Mouse (Mus musculus): Measurements from ENCODE around the gene Parp9.
"Not testable (repeated sequence)": the region's sequence is repeated elsewhere in the genome, so short reads cannot be mapped to it uniquely, and the experiment has no call there.

Parp9 gene

DNA sequence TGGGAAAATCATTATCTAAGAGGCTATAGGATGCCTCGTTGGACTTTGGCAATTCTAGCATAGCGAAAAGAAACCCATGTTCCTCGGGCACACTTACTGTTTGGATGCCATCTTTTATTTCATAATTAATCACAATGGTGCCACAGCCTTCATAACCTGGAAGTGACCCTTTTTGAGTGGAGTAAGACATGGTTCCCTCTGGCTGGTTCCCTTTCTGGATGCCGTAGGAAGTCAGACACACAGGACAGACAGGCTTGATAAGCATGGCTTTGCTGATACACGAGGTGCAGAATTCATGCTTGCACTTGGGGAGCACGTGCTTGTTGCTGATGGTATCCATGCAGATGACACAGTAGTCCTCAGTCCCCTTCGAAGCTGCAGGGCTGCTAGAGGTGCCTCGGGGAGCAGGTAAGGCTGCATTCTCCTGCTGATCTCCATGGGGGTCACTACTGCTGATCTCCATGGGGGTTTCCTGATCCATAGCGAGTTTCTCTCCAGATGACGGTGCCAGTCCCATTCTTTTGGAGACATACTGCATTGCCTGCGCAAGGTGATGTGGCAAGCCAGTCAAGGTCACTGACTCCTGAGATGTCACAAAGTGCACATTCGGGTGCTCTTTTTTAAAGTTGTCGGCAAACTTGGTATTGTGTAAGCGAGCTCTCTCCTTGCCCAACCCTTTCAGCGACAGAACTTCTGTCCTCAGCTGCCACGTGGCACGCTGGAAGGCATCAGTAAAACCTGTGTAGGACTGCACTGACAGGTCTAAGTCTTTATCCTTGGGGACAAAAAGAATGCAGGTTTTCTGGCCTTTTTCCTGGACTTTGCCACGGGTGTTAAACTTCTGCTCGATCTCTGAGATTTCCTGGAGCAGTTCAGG is 5.9 kb upstream of the Parp9 start:
- no peak for DNase-seq (ENCODE audit: low spot score)

DNA sequence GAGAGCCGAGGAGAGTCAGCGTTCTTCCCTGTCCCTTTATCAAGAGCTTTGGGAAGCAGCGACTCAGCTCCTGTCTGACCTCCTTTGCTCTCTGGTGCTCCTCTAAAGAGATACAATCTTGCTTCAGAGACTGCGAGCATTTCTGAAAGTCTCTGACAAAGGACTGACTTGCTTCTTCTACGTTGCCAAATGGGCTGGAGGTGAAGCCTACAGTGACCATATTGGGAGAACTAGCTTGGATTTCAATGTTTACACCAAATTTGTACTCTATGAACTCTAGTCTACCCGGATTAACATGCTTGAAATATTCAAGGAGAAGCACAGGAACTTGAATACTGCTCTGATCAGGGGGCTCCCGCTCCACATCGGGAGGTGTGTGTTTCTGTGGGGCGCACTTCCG is 5.1 kb upstream of the Parp9 start:
- DNase-seq (ENCODE audit: low spot score) = no peak

- DNase-seq (ENCODE audit: low spot score) = no peak
These were observed 991 bp downstream of the Parp9 start for GRCm38 (mm10) chr16:35939261-35939660.

- DNase-seq (ENCODE audit: low spot score) = peak; percentile 75
These were observed 1.4 kb downstream of the Parp9 start for GRCm38 (mm10) chr16:35939690-35940089.

DNA sequence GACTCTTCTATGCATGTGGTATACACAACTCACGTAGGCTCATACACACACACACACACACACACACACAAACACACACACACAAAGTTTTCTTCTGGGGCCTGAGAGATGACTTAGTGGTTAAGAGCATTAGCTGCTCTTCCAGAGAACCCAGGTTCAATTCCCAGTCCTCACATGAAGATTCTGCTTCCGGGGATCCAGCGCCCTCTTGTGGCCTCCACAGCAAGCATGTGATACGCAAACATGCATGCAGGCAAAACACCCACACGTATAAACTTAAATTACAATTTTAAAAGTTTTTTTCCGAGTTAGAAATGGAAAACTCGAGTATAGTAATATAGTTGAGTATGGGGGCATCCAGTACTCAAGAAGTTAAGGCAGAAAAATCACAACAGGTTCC is 3.1 kb downstream of the Parp9 start:
- DNase-seq (ENCODE audit: low spot score) = no peak

DNA sequence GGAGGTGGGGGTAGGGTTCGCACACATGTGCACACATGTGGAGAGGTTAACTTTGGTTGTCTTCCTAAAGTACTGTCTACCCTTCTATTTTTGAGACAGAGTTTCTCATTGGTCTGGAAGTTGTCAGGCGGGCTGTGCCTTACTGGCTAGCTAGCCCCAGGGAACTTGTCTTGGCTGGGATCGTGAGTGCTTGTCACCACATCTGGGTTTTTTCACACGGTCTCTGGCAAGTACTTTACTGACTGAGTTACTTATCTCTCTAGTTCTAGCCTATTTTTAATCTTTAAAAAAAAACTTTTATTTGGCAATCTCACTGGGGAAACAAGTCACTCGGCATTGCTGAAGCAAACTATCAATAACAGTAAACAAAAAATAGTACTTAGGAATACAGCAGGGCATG is 11.0 kb downstream of the Parp9 start:
- no peak for DNase-seq (ENCODE audit: low spot score)

DNA sequence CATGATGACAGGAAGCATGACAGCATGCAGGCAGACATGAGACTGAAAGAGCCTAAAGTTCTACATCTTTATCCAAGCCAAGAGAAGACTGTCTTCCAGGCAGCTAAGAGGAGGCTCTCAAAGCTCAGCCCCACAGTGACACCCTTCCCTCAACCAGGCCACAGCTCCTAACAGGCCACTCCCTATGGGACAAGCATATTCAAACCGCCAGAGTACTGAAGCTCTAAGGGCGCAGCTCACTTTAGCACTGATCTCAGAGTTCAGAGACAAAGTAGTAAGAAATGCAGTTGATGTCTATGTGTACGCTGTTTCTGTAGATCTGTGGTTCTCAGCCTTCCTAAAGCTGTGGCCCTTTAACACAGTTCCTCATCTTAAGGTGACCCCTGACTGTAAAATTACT is 12.9 kb downstream of the Parp9 start:
- no peak for DNase-seq (ENCODE audit: low spot score)

DNA sequence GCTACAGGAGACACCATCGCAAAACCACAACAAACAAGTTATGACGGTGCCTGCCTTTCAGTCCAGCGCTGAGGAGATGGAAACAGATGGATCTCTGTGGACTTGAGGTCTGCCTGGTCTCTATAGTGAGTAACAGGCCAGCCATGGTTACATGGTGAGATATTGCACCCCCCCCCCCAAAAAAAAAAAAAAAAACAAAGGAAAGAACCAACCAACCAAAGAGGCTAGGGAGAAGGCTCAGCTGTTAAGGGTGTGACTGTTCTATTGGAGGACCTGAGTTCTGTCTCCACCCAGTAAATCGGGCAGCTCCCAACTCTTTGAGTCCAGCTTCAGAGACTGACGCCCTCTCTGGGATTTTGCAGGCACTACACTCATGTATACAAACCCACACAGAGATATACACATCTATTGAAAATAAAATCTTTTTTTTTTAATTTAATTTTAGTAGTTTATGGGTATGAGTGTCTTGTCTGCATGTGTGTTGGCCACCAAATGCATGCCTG is 14.4 kb downstream of the Parp9 start:
- no peak for DNase-seq (ENCODE audit: low spot score)

GRCm38 (mm10) chr16:35965991-35966390 is 27.7 kb downstream of the Parp9 start:
- DNase-seq (ENCODE audit: low spot score) = not testable (repeated sequence)

GRCm38 (mm10) chr16:35966411-35967115 is 28.3 kb downstream of the Parp9 start:
- DNase-seq (ENCODE audit: low spot score) = no peak

DNA sequence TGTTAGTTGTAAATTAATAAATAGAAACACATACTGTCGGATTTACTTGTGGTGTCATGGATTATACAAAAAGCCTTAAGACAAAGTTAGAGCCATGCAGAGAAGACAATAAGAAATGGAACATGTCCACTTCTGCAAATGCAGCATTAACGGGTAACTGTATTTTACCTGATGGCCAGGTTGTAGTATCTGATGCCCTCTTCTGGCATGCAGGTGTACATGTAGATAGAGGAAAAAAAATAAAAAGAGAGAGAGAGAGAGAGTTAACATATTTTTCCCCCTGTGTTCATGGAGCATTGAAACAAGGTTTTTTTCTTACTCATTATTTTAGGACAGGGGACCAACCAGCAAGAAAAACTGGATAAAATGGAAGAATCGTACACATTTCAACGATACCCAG is 29.0 kb downstream of the Parp9 start:
- no peak for DNase-seq (ENCODE audit: low spot score)

GRCm38 (mm10) chr16:35968149-35968548 is 29.9 kb downstream of the Parp9 start:
- no peak for DNase-seq (ENCODE audit: low spot score)

- DNase-seq (ENCODE audit: low spot score) = no peak
These were observed 35.8 kb downstream of the Parp9 start for GRCm38 (mm10) chr16:35974021-35974420.

GRCm38 (mm10) chr16:35978450-35978849 is 40.2 kb downstream of the Parp9 start, which contains the start of gene Kpna1:
Gene Kpna1 (plus strand): TSS chr16:35978750.
- not testable (repeated sequence) for DNase-seq (ENCODE audit: low spot score)

GRCm38 (mm10) chr16:35981363-35981821 is 43.1 kb downstream of the Parp9 start:
- peak; percentile 100 for DNase-seq (ENCODE audit: low spot score)

DNA sequence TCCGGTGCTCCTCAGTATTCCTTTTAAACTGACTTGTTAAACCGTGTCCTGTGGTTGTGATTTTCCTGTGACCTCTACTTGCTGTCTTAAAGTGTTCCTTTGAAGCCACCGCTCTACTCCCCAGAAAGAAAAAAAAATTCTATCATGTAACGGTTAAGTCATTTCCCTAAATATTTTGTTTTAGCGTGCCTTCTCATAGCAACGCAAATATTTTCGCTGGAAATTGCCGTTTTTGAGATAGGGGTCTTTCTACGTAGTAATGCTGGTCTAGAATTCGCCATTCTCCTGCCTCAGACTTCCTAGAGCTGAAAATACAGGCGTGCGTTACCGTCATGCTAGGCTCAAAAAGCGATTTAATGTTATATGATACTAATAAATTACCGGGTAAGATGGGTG is 44.2 kb downstream of the Parp9 start:
- no peak for DNase-seq (ENCODE audit: low spot score)

- DNase-seq (ENCODE audit: low spot score) = peak; percentile 77
These were observed 44.7 kb downstream of the Parp9 start for GRCm38 (mm10) chr16:35982902-35983516.

DNA sequence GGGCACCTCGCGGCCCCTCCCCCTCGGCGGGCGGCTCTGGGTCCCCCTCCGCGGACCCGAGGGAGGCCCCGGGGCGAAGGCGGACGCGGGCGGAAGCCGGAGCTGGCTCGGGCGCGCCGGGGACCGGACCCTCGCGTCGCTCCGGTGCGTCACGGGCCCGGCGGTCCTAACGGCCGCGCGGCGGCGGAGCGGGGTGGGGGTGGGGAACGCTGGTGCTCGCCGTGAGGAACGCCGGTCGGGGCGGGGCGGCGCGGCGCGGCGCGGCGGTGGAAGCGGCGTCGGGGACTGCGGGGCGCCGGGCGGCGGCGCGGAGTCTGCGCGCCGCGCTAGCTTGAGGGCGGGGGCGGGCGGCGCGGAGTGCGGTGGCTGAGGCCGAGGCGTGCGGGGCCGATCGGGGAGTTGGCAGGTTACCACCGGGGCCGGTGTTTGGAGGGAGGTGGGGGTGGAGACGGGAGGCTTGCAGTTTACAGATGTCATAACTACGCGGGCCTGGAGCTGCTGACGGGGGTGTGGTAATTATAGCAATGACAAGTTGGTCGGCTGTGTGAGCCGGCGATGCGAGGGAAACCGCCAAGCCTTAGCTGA is 45.3 kb downstream of the Parp9 start:
- no peak for DNase-seq (ENCODE audit: low spot score)

DNA sequence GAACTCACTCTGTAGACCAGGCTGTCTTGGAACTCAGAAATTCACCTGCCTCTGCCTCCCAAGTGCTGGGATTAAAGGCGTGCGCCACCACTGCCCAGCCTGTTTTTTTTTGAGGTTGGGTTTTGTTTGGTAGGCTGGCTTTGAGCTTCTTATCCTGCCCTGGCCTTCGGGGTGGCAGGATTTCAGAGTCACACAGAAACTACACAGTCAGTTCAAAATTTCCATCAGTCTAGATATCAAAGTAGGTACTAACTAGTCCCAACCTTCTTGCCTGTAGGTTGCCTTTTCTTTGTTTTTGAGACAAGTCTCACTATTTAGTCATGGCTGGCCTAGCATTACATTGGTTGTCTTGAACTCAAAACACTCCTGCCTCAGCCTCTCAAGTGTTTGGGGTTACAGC is 46.2 kb downstream of the Parp9 start:
- no peak for DNase-seq (ENCODE audit: low spot score)

DNA sequence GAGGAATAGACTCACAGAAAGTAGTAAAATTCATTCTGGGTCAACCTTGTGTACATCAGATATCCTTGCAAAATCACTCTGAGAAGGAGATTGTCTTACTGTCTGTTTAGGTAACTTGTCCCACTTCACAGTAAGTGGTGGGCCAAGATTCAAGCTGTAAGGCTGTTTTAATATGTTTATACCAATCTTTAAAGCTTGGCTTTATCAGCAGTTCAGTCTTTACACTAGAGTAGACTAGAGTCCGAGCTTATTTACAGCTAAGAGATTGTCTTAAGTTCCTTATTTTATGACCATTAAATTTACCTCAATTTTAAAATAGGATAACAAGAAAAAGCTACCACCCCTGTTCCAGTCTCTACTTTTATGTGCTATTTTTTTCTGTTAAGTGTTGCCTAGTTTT is 49.7 kb downstream of the Parp9 start:
- no peak for DNase-seq (ENCODE audit: low spot score)

- DNase-seq (ENCODE audit: low spot score) = no peak
These were observed 54.1 kb downstream of the Parp9 start for GRCm38 (mm10) chr16:35992391-35992790.

DNA sequence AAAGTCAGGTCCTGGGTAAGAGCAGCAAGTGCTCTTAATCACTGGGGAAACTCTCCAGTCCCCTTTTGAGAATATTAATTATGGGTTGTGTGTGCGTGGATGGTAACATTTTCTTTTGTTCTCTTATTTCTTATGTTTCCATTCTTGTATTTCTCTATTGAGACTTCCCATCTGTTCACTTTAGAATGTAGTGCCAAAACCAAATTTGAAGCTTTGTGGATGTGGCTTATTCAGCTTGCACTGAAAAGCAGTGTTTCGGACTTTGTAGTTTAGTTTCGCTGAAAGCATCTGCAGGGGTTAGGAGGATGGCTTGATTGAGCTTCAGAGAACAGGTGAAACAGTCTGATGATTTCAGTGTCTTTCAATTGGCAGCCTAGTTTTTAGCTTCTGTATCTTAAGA is 55.0 kb downstream of the Parp9 start:
- no peak for DNase-seq (ENCODE audit: low spot score)
